Mouse (Mus musculus): ENCODE measurements around the gene Zar1. TPM values are rescaled to one million over a fixed set of nuclear protein-coding genes. Genes with fewer than 3 reads are reported as not detected.

Gene Zar1
- polyA plus RNA-seq, 1 experiment: not detected

DNA sequence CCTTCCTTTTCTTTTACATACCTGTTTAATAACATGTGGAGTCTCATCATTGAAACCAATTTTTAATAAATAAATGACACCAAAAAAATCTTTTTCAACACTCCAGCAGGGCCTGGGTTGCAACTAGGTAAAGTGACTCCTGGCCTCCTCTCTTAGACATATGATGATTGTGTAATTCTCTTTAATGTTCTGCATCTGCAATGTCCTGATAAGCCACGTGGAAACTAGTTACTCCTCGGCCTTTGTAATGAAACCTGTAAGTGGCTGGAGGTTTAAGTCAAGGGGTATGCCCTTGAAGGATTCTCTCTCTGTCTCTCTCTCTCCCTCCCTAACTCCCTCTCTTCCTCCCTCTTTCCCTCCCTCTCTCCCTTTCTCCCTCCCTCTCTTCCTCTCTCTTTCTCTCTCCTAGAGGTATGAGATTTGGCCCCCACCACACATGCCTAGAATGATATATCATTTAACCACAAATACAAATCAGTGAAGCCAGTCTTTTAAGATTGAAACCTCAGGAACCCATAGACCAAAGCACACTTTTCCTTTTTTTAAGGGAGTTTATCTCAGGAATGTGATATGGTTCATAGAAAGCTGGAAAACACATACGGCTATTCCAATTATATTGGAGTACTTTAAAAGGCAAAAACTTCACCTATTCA, 20.0 kb downstream of the Zar1 start:
- H3K4me1 ChIP-seq (ENCODE audit: control insufficient read depth, insufficient read depth, low read length): no peaks in the 10 kb centered on the region
- H3K27me3 ChIP-seq (ENCODE audit: control insufficient read depth, insufficient read depth, low read length, poor library complexity, severe bottlenecking): peaks cover 1% of the 10 kb centered on the region; the same call in 1 of the 2 replicates

GRCm38 (mm10) chr5:72559544-72560049, 21.5 kb downstream of the Zar1 start, which contains the start of gene Nfxl1:
Nfxl1 (minus strand) TSS chr5:72559684.
- TF ChIP-seq EP300 (IDR thresholded peaks at IDR 0.05; ENCODE audit: insufficient read depth, low read depth, low read length): no peak
- peak; percentile 54 for TF ChIP-seq POLR2A (IDR thresholded peaks at IDR 0.05; ENCODE audit: insufficient read depth, low read length)
- no peak for TF ChIP-seq CTCF (IDR thresholded peaks at IDR 0.05; ENCODE audit: low read depth, low read length)
- H3K36me3 ChIP-seq (ENCODE audit: control insufficient read depth, insufficient read depth, low read length, poor library complexity, severe bottlenecking): no peaks in the 10 kb centered on the region
- no peaks in the 10 kb centered on the region for H3K4me1 ChIP-seq (ENCODE audit: control insufficient read depth, insufficient read depth, low read length)
- peak within 1 kb of the TSS; percentile 73 for H3K9ac ChIP-seq (ENCODE audit: low read depth, poor library complexity, severe bottlenecking)
- peak within 1 kb of the TSS; percentile 94 for H3K4me3 ChIP-seq (ENCODE audit: low read depth, low read length)
- peaks cover 1% of the 10 kb centered on the region; the same call in 1 of the 2 replicates for H3K27me3 ChIP-seq (ENCODE audit: control insufficient read depth, insufficient read depth, low read length, poor library complexity, severe bottlenecking)
- H3K27ac ChIP-seq (ENCODE audit: insufficient read depth, low read length): no peak within 1 kb of the TSS
- H3K9me3 ChIP-seq (replicated peaks; ENCODE audit: control insufficient read depth, insufficient read depth, low read length, poor library complexity, severe bottlenecking): no peaks in the 10 kb centered on the region

More for the DNA sequence above, 20.0 kb downstream of the Zar1 start:
- H3K36me3 ChIP-seq (ENCODE audit: control insufficient read depth, insufficient read depth, low read length, poor library complexity, severe bottlenecking): no peaks in the 10 kb centered on the region
- H3K9ac ChIP-seq (ENCODE audit: low read depth, poor library complexity, severe bottlenecking): no peak overlapping the region
- no peak overlapping the region for H3K4me3 ChIP-seq (ENCODE audit: low read depth, low read length)
- no peak overlapping the region for H3K27ac ChIP-seq (ENCODE audit: insufficient read depth, low read length)
- H3K9me3 ChIP-seq (replicated peaks; ENCODE audit: control insufficient read depth, insufficient read depth, low read length, poor library complexity, severe bottlenecking): no peaks in the 10 kb centered on the region
- TF ChIP-seq EP300 (IDR thresholded peaks at IDR 0.05; ENCODE audit: insufficient read depth, low read depth, low read length) (no peak), POLR2A (IDR thresholded peaks at IDR 0.05; ENCODE audit: insufficient read depth, low read length) (no peak), CTCF (IDR thresholded peaks at IDR 0.05; ENCODE audit: low read depth, low read length) (no peak)

DNA sequence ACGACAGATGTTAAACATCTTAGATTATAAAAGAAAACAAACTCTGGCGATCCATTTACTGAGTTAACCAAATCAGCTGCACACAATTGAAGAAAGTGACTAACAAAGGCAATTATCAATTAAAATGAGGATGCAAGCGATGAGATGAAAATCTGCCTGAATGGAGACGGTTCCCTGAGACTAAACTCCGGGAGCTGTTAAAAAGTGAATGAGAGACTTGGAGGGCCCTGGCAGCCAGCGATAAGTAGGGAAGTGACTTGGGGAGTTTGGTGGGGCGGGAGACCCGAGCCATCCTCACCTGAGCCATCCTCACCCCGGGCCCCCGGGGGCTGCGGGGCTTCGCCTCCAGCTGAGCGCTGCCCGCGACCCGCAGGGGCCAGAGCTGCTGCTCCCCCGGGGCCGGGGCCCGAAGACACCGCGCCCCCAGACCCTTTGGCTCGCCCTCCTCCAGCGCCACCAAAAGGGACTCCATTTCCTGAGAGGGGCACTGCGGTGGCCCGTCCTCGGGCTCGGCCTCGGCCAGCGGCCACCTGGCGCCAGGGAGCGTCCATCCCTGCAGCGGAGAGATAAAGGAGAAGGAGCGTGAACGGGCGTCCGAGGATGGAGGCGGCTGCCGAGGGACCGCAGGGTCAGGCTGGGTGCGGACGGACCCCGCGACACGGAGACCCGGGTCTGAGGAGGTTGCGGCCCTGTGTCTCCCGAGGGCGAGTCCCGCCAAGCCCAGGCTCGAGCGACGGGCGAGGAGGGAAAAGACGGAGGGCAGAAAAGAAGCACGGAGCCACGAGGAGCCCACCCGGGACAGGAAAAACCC, 22.1 kb downstream of the Zar1 start:
- Histone ChIP-seq H3K9me3 (replicated peaks; ENCODE audit: control insufficient read depth, insufficient read depth, low read length, poor library complexity, severe bottlenecking) (no peaks in the 10 kb centered on the region), H3K4me3 (ENCODE audit: low read depth, low read length) (peak overlapping the region; percentile 94), H3K4me1 (ENCODE audit: control insufficient read depth, insufficient read depth, low read length) (no peaks in the 10 kb centered on the region), H3K36me3 (ENCODE audit: control insufficient read depth, insufficient read depth, low read length, poor library complexity, severe bottlenecking) (no peaks in the 10 kb centered on the region), H3K9ac (ENCODE audit: low read depth, poor library complexity, severe bottlenecking) (peak overlapping the region; percentile 73), H3K27me3 (ENCODE audit: control insufficient read depth, insufficient read depth, low read length, poor library complexity, severe bottlenecking) (peaks cover 1% of the 10 kb centered on the region; the same call in 1 of the 2 replicates), H3K27ac (ENCODE audit: insufficient read depth, low read length) (no peak overlapping the region)
- TF ChIP-seq POLR2A (IDR thresholded peaks at IDR 0.05; ENCODE audit: insufficient read depth, low read length) (no peak), CTCF (IDR thresholded peaks at IDR 0.05; ENCODE audit: low read depth, low read length) (no peak), EP300 (IDR thresholded peaks at IDR 0.05; ENCODE audit: insufficient read depth, low read depth, low read length) (no peak)

- Histone ChIP-seq H3K27me3 (ENCODE audit: control insufficient read depth, insufficient read depth, low read length, poor library complexity, severe bottlenecking) (peaks cover 1% of the 10 kb centered on the region; the same call in 1 of the 2 replicates), H3K27ac (ENCODE audit: insufficient read depth, low read length) (no peak overlapping the region), H3K9me3 (replicated peaks; ENCODE audit: control insufficient read depth, insufficient read depth, low read length, poor library complexity, severe bottlenecking) (no peaks in the 10 kb centered on the region), H3K9ac (ENCODE audit: low read depth, poor library complexity, severe bottlenecking) (no peak overlapping the region), H3K4me1 (ENCODE audit: control insufficient read depth, insufficient read depth, low read length) (no peaks in the 10 kb centered on the region), H3K4me3 (ENCODE audit: low read depth, low read length) (no peak overlapping the region), H3K36me3 (ENCODE audit: control insufficient read depth, insufficient read depth, low read length, poor library complexity, severe bottlenecking) (no peaks in the 10 kb centered on the region)
- TF ChIP-seq CTCF (IDR thresholded peaks at IDR 0.05; ENCODE audit: low read depth, low read length): no peak
- TF ChIP-seq EP300 (IDR thresholded peaks at IDR 0.05; ENCODE audit: insufficient read depth, low read depth, low read length): no peak
- no peak for TF ChIP-seq POLR2A (IDR thresholded peaks at IDR 0.05; ENCODE audit: insufficient read depth, low read length)
Observed at GRCm38 (mm10) chr5:72556245-72556644, 24.8 kb downstream of the Zar1 start.

- Histone ChIP-seq H3K27me3 (ENCODE audit: control insufficient read depth, insufficient read depth, low read length, poor library complexity, severe bottlenecking) (no peaks in the 10 kb centered on the region), H3K9ac (ENCODE audit: low read depth, poor library complexity, severe bottlenecking) (no peak overlapping the region), H3K27ac (ENCODE audit: insufficient read depth, low read length) (no peak overlapping the region), H3K4me3 (ENCODE audit: low read depth, low read length) (no peak overlapping the region), H3K9me3 (replicated peaks; ENCODE audit: control insufficient read depth, insufficient read depth, low read length, poor library complexity, severe bottlenecking) (no peaks in the 10 kb centered on the region), H3K4me1 (ENCODE audit: control insufficient read depth, insufficient read depth, low read length) (no peaks in the 10 kb centered on the region), H3K36me3 (ENCODE audit: control insufficient read depth, insufficient read depth, low read length, poor library complexity, severe bottlenecking) (no peaks in the 10 kb centered on the region; the same call in 1 of the 2 replicates)
- TF ChIP-seq POLR2A (IDR thresholded peaks at IDR 0.05; ENCODE audit: insufficient read depth, low read length): no peak
- no peak for TF ChIP-seq CTCF (IDR thresholded peaks at IDR 0.05; ENCODE audit: low read depth, low read length)
- TF ChIP-seq EP300 (IDR thresholded peaks at IDR 0.05; ENCODE audit: insufficient read depth, low read depth, low read length): no peak
Observed at GRCm38 (mm10) chr5:72551209-72551608, 29.8 kb downstream of the Zar1 start.

Measured in ES-Bruce4 (cell line).